Mouse (Mus musculus) layer of hippocampus, adult 18-20 months (tissue): Measurements from ENCODE around the gene Gm10282. TPM values are rescaled to one million over a fixed set of nuclear protein-coding genes. Genes with fewer than 3 reads are reported as not detected.
A peak's percentile ranks its signal among the peaks of the same experiment; 100 is the strongest.

Experiments
- DNase-seq, 2 experiments: peaks; one replicate each; pipeline ENCODE4 v3.0.0; 2022; ENCODE audit warnings: low spot score in 2 of 2
- long read RNA-seq: library from polyadenylated mRNA; stranded (forward); transcript quantifications from one replicate; pipeline ENCODE4 v2.0.0, GENCODE M21; 2021
- total RNA-seq, 2 experiments: library from RNA; stranded (reverse); gene quantifications; 2 replicates each; pipeline ENCODE4 v1.2.3; 2021

Gm10282 gene
- total RNA-seq = 1 to 10 TPM; 4.8 to 6.0 TPM
- long read RNA-seq = 0 reads

GRCm38 (mm10) chr8:72305210-72305905 lies at the start of gene Gm10282:
Gene Gm10282, minus strand, starts transcription at chr8:72305260.
- no peak for DNase-seq

GRCm38 (mm10) chr8:72354272-72354671 lies 49.2 kb upstream of the Gm10282 start:
- DNase-seq = peak in 1 of 2 experiments; percentile 48

- no peak for DNase-seq
These were observed 48.6 kb upstream of the Gm10282 start for GRCm38 (mm10) chr8:72353700-72354045.

- peak in 1 of 2 experiments; percentile 36 for DNase-seq
These were observed 48.1 kb upstream of the Gm10282 start for GRCm38 (mm10) chr8:72352951-72353699.

GRCm38 (mm10) chr8:72351405-72352005 lies 46.4 kb upstream of the Gm10282 start:
- no peak for DNase-seq

GRCm38 (mm10) chr8:72350727-72351126 lies 45.7 kb upstream of the Gm10282 start:
- no peak for DNase-seq

- peak in 1 of 2 experiments; percentile 46 for DNase-seq
These were observed 44.8 kb upstream of the Gm10282 start for GRCm38 (mm10) chr8:72349838-72350237.

GRCm38 (mm10) chr8:72348956-72349355 lies 43.9 kb upstream of the Gm10282 start:
- DNase-seq = no peak

- DNase-seq = no peak
These were observed 43.1 kb upstream of the Gm10282 start for GRCm38 (mm10) chr8:72348114-72348513.

- no peak for DNase-seq
These were observed 42.5 kb upstream of the Gm10282 start for GRCm38 (mm10) chr8:72347553-72347952.

GRCm38 (mm10) chr8:72343725-72344124 lies 38.7 kb upstream of the Gm10282 start:
- no peak for DNase-seq

- DNase-seq = no peak
These were observed 37.7 kb upstream of the Gm10282 start for GRCm38 (mm10) chr8:72342556-72343300.

- no peak for DNase-seq
These were observed 32.0 kb upstream of the Gm10282 start for GRCm38 (mm10) chr8:72337034-72337433.

- DNase-seq = no peak
These were observed 31.2 kb upstream of the Gm10282 start for GRCm38 (mm10) chr8:72336273-72336672.

GRCm38 (mm10) chr8:72334144-72334641 lies 29.1 kb upstream of the Gm10282 start:
- no peak for DNase-seq

- DNase-seq = no peak
These were observed 28.5 kb upstream of the Gm10282 start for GRCm38 (mm10) chr8:72333429-72334143.

- DNase-seq = no peak
These were observed 26.6 kb upstream of the Gm10282 start for GRCm38 (mm10) chr8:72331631-72332030.

- no peak for DNase-seq
These were observed 25.9 kb upstream of the Gm10282 start for GRCm38 (mm10) chr8:72330806-72331516.

- DNase-seq = no peak
These were observed 24.1 kb upstream of the Gm10282 start for GRCm38 (mm10) chr8:72329116-72329515.

GRCm38 (mm10) chr8:72324708-72325107 lies 19.6 kb upstream of the Gm10282 start:
- DNase-seq = no peak
